In the genomic region with DNA sequence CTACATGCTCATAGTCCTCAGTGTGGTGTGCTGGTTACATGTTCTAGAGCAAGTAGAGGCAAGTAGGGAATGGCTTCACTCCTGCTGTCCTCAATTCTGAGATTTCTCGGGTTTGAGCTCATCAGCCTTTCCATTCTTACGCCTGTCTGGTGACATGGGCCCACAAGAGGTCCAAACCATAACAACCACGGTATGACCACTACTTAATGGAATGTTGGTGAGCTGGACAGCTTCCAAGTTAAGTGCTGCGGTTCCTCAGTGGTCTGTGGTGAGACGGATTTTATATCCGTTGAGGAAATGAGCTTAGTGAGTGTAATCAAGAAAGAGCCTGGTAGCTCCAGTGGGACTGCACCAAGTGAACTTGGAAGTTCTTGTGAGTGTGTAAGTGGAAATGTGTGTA, we compare ENCODE assay signal across 13 mouse cellular contexts.
"Had no signal": no experiment of that assay in that cellular context is flagged by ENCODE, and none has a peak within 500 bp of the region (broad histone marks: within the 10 kb centered on the region; RNA-seq: fewer than 3 reads in every experiment).

No protein-coding gene starts in this region.

- H3K9me3 ChIP-seq: liver, embryonic 13.5 days; midbrain, embryonic 15.5 days had no signal

- H3K9ac ChIP-seq: liver, embryonic 13.5 days; liver, postnatal 0 days; midbrain, embryonic 15.5 days; neural tube, embryonic 13.5 days had no signal

- DNase-seq: kidney, adult 9 months; kidney, postnatal 10 days; left cerebral cortex, postnatal 4 days; liver; liver, embryonic 13.5 days; liver, postnatal 0 days; right cerebral cortex, postnatal 25 days; thymus, postnatal 36 days had no signal

- H3K27me3 ChIP-seq: liver, embryonic 13.5 days; megakaryocyte, embryonic 14.5 days; midbrain, embryonic 15.5 days; neural tube, embryonic 13.5 days had no signal

- H3K4me2 ChIP-seq: liver, embryonic 13.5 days; midbrain, embryonic 11.5 days; midbrain, embryonic 15.5 days; neural tube, embryonic 13.5 days had no signal

- H3K36me3 ChIP-seq: liver, embryonic 13.5 days; midbrain, embryonic 15.5 days; neural tube, embryonic 13.5 days had no signal

- ATAC-seq: liver, postnatal 0 days; midbrain, embryonic 15.5 days had no signal

- H3K4me3 ChIP-seq: liver, embryonic 13.5 days; megakaryocyte, embryonic 14.5 days; midbrain, embryonic 15.5 days; neural tube, embryonic 13.5 days had no signal

- H3K4me1 ChIP-seq: liver, embryonic 13.5 days; megakaryocyte, embryonic 14.5 days; midbrain, embryonic 15.5 days had no signal

- H3K27ac ChIP-seq: liver, embryonic 13.5 days; macrophage; midbrain, embryonic 15.5 days; neural tube, embryonic 13.5 days had no signal
